Mouse (Mus musculus) heart, adult 2 months (tissue): ENCODE measurements around the gene Hhipl1. TPM values are rescaled to one million over a fixed set of nuclear protein-coding genes. Genes with fewer than 3 reads are reported as not detected.

Experiments
- DNase-seq, 2 experiments: peaks; one replicate each; pipeline ENCODE4 v3.0.0; 2021
- H3K27ac ChIP-seq: fragments of 200-600 bp; 2 replicates; pipeline ENCODE4 v1.8.1; 2022
- H3K27me3 ChIP-seq: fragments of 200-500 bp; 2 replicates; pipeline ENCODE4 v1.6.1; 2012; ENCODE audit warnings: mild to moderate bottlenecking, low read length, inconsistent platforms, mixed read lengths; ENCODE audit not compliant: control insufficient read depth, insufficient read depth
- H3K36me3 ChIP-seq: fragments of 200-500 bp; 2 replicates; pipeline ENCODE4 v1.6.1; 2012; ENCODE audit warnings: low read length, inconsistent platforms; ENCODE audit not compliant: control insufficient read depth, insufficient read depth
- H3K4me1 ChIP-seq: fragments of 200-500 bp; 2 replicates; pipeline ENCODE4 v1.6.1; 2011; ENCODE audit warnings: low read length; ENCODE audit not compliant: control insufficient read depth, insufficient read depth
- H3K4me3 ChIP-seq: fragments of 200-600 bp; 2 replicates; pipeline ENCODE4 v1.8.1; 2022
- H3K79me2 ChIP-seq: fragments of 200-500 bp; replicated peaks from 2 replicates; pipeline ENCODE4 v1.6.1; 2012; ENCODE audit warnings: mild to moderate bottlenecking, inconsistent platforms, low read length, moderate library complexity, mixed read lengths; ENCODE audit not compliant: control insufficient read depth, insufficient read depth
- H3K9ac ChIP-seq: fragments of 200-500 bp; 2 replicates; pipeline ENCODE4 v1.6.1; 2012; ENCODE audit warnings: low read depth, mild to moderate bottlenecking, control low read depth, inconsistent platforms, low read length, mixed read lengths
- CTCF ChIP-seq: fragments of 200-600 bp; IDR thresholded peaks from 2 replicates; pipeline ENCODE4 v1.8.1; 2022; ENCODE audit warnings: antibody characterized with exemption, mild to moderate bottlenecking, moderate library complexity
- EP300 ChIP-seq: fragments of 200-500 bp; IDR thresholded peaks from 2 replicates; pipeline ENCODE4 v1.6.1; 2011; ENCODE audit warnings: low read depth, low read length, control low read depth; ENCODE audit not compliant: insufficient read depth
- POLR2A ChIP-seq: fragments of 200-500 bp; IDR thresholded peaks from 2 replicates; pipeline ENCODE4 v1.6.1; 2011; ENCODE audit warnings: mild to moderate bottlenecking, low read depth, low read length, control low read depth; ENCODE audit not compliant: insufficient read depth
- WGBS: fragments of 180-500 bp; shearing (Covaris S2); methylation state at CpG from one replicate; pipeline ENCODE4 v1.1.7; 2018; 5-methylcytosine and 5-hydroxymethylcytosine counted together
- intact Hi-C: fragments of 180-260 bp; cut with DNase I; formaldehyde crosslinking; loops from one replicate; pipeline ENCODE4 v1.15.1; 2025
- polyA plus RNA-seq: library from polyadenylated mRNA; depleted of rRNA; stranded (reverse); fragments of >200 nt; gene quantifications from 2 replicates; pipeline ENCODE4 v1.2.3, GENCODE M21; 2012
- total RNA-seq, 2 experiments: library from RNA; stranded (reverse); gene quantifications; 2 replicates each; pipeline ENCODE4 v1.2.3; 2021

The Hhipl1 gene
- total and polyA plus RNA-seq, 3 experiments: 1.2 to 1.8 (median 1.5) TPM

DNA sequence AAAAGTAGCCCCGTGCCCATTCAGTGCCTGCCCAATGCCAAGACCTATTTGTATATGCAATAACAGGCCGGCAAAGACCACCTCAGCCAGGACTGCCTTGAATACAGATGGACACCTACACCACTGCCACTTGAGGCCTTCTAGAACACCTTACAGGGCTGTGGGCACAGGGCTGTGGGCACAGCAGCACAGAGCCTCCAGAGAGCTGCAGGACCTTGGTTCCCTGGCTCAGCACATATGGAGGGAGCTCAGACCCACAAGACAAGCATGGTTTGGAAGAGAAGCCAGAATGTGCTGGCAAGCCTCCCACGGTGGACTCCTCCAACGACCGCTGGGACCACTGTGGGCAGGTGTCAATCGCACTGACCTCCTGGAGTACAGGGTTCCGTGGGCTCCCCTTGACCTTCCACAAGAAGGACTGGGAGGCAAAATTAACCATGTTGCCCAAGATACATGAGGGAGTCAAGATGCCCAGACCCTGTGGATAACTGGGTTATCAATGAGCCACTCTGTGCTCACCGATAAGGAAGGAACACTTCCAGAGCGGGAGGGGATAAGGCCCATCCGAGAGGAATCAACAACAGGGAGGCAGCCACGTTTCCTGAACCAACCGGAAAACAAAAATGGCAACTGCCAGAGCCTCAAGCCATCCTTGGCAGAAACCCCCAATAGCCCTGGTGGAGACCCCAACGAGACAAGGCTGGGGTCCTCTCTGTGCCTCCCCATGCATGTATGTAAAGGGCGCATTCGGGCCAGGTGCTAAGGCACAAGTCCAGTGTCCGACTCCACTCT, 34.5 kb upstream of the Hhipl1 start:
- Histone ChIP-seq H3K4me1 (peaks cover 35% of the 10 kb centered on the region), H3K4me3 (no peak overlapping the region; the same call in 1 of the 2 replicates), H3K9ac (no peak overlapping the region), H3K27me3 (no peaks in the 10 kb centered on the region), H3K79me2 (no peaks in the 10 kb centered on the region), H3K36me3 (peaks cover 2% of the 10 kb centered on the region), H3K27ac (peak overlapping the region; percentile 65)
- intact Hi-C loops: loop anchor here (2.0 kb wide), 1 partner anchor 37 kb away; no protein-coding TSS in a partner anchor
- 49% methylated on average over 16 of the region's 16 CpGs for WGBS
- TF ChIP-seq CTCF: no peak
- no peak for TF ChIP-seq POLR2A
- no peak for TF ChIP-seq EP300
- no peak for DNase-seq

DNA sequence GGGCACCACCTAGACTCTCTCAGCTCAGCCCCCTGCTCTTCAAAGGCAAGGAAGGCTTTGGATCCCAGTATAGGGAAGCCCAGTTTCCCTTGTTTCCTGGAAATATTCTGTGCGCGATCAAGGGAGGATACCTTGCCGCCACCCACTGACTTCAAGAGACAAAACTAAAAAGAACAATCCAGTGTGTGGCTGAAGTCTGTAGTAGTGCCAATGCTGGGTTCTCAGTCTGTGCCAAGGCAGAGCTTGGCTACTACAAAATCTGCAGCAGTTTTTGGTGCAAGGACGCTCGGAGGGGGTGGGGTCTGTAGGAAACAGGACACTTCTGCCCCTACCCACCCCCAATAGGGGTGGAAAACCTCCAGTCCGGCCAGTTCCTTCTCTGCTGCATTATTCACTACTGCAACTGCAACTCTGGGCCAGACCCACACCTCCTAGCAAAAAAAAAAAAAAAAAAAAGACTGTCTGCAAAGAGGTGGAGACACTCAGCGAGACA, 33.9 kb upstream of the Hhipl1 start:
- no peak for DNase-seq
- 35% methylated on average over 7 of the region's 7 CpGs for WGBS
- no peaks in the 10 kb centered on the region for H3K79me2 ChIP-seq
- H3K4me3 ChIP-seq: 0 out of 2 replicates have a peak overlapping the region, but pooled peaks have one; percentile 14
- TF ChIP-seq EP300 (no peak), POLR2A (no peak), CTCF (no peak)
- peaks cover 2% of the 10 kb centered on the region for H3K36me3 ChIP-seq
- no peaks in the 10 kb centered on the region for H3K27me3 ChIP-seq
- peaks cover 31% of the 10 kb centered on the region for H3K4me1 ChIP-seq
- no peak overlapping the region for H3K9ac ChIP-seq
- intact Hi-C loops: loop anchor here (2.0 kb wide), 1 partner anchor 37 kb away; no protein-coding TSS in a partner anchor
- H3K27ac ChIP-seq: peak overlapping the region; percentile 65

DNA sequence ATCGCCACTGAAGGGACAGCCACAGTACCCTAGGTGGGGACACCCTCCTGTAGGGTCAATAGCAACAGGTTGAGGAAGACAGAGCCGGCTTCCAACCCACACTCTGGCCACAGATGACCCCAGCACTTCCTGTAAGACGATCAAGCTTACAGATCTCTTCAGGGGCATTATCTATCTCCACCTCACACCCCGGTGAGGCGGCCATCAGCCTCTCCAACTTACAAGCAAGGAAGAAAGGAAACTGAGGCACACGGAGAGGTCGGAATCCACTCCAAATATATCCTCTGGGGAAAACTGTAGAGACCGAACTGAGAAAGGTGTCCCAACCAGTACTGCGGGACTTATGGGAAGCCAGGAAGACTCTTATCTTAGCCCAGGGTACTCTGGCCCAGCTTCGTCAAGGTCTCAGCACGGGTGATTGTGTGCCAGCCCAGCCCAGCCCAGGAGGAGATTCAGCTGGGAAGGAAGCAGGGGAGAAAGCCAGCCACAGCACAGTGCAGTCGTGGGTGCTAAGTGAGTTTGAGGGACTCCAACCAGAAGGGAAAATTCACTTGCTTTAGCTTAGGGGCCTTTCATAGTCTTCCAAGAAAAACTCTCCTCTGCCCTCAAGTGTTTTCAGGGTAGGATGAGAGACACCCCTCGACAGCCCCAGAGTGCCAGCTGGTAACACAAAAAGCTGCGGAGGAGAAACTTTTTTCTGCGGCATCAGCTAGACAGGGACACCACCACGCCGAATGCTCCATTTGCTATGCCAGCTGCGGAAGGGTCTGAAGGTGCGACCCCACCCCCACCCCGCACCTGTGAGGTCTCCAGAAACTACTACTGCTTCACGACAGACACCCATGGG, 32.4 kb upstream of the Hhipl1 start:
- TF ChIP-seq POLR2A (no peak), EP300 (no peak), CTCF (no peak)
- Histone ChIP-seq H3K36me3 (peaks cover 2% of the 10 kb centered on the region), H3K27me3 (no peaks in the 10 kb centered on the region), H3K4me1 (peaks cover 23% of the 10 kb centered on the region), H3K9ac (peak overlapping the region; percentile 75), H3K4me3 (peak overlapping the region; percentile 66), H3K27ac (peak overlapping the region; percentile 24), H3K79me2 (no peaks in the 10 kb centered on the region)
- intact Hi-C loops: loop anchor here (2.0 kb wide), 1 partner anchor 39 kb away; no protein-coding TSS in a partner anchor
- 17% methylated on average over 21 of the region's 21 CpGs for WGBS
- no peak for DNase-seq

DNA sequence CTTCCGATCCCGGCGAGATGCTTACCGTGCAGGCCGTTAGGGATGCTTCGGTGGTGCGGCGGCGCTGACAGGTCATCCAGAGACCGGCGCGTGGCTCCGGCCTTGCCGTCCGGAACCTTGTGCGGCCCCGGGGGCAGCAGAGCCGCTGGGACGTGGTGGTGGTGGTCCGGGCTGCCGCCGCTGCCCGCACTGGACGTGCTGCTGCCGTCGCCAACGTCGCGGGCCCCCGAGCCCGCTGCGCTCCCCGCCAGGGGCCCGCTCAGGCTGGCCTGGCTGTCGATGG, 31.8 kb upstream of the Hhipl1 start:
- H3K27ac ChIP-seq: no peak overlapping the region; the same call in 1 of the 2 replicates
- peak overlapping the region; percentile 75 for H3K9ac ChIP-seq
- TF ChIP-seq POLR2A: no peak
- no peak for TF ChIP-seq CTCF
- no peak for TF ChIP-seq EP300
- intact Hi-C loops: no loop called here
- no peak for DNase-seq
- no peaks in the 10 kb centered on the region for H3K27me3 ChIP-seq
- H3K79me2 ChIP-seq: no peaks in the 10 kb centered on the region
- peak overlapping the region; percentile 66 for H3K4me3 ChIP-seq
- H3K36me3 ChIP-seq: peaks cover 2% of the 10 kb centered on the region
- peaks cover 21% of the 10 kb centered on the region for H3K4me1 ChIP-seq
- WGBS: 2% methylated on average over 35 of the region's 35 CpGs

DNA sequence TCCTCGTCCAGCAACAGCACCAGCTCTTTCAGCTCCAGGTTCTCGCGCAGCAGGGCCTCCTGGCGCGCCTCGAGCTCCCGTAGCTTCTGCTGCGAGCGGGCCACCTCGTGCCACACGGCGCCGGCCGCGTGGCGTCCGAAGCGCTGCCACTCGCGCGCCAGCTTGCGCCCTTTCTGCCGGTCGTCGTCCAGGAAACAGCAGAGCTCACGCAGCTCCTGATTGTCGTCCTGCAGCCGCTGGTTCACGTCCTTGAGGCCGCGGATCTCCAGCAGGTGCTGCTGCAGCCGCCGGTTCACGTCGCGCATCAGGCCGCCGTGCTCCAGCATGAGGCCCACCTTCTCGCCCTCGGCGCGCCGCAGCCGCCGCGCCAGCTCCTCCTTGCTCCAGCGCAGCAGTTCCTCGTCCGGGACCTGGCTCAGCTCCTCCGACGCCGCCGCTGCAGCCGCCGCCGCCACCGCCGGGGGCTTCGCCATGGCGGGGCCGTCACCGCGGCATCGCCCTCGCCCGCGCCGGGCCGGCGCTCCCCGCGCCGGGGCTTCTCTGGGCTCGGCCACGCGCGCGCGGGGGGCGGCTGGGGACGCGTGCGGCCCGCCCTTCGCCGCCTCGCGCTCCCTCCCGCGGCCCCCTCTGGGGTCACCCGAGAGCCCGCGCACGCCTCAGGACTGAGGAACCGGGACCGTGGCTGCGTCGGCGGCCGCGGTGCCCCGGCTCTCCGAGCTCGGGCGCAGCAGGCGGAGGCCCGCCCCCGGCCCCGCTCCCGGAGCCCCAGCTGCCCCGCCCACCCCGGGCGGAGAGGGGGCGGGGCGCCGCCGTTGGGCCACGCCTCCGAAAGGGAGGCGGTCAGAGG, 31.2 kb upstream of the Hhipl1 start, which contains the start of gene Ccdc85c:
Gene Ccdc85c (minus strand): TSS at position 765 of the 847 bp plus-strand sequence.
- Histone ChIP-seq H3K79me2 (no peaks in the 10 kb centered on the region), H3K4me1 (peaks cover 17% of the 10 kb centered on the region), H3K36me3 (peaks cover 2% of the 10 kb centered on the region), H3K27me3 (no peaks in the 10 kb centered on the region), H3K27ac (peak within 1 kb of the TSS; percentile 88), H3K4me3 (peak within 1 kb of the TSS; percentile 66), H3K9ac (peak within 1 kb of the TSS; percentile 75)
- intact Hi-C loops: no loop called here
- under 1% methylated on average over 110 of the region's 120 CpGs for WGBS
- TF ChIP-seq CTCF (no peak), POLR2A (no peak; the same call in 1 of the 2 replicates), EP300 (no peak)
- no peak for DNase-seq
